Mouse (Mus musculus) splenic B cell, adult 2 months (primary cell): Measurements from ENCODE around the gene Nolc1.

Experiments used
- DNase-seq: peaks from one replicate; pipeline ENCODE4 v3.0.0-alpha.2; 2011; ENCODE audit warnings: low read depth, low spot score
- H3K27me3 ChIP-seq: 2 replicates; pipeline ENCODE4 v1.6.1; 2012; ENCODE audit warnings: mild to moderate bottlenecking, low read length, moderate library complexity, mixed read lengths; ENCODE audit not compliant: control insufficient read depth, poor library complexity, insufficient read depth, severe bottlenecking
- H3K36me3 ChIP-seq: 2 replicates; pipeline ENCODE4 v1.6.1; 2012; ENCODE audit warnings: mild to moderate bottlenecking, low read length, moderate library complexity, mixed read lengths; ENCODE audit not compliant: control insufficient read depth, poor library complexity, insufficient read depth, severe bottlenecking

Nolc1 gene

DNA sequence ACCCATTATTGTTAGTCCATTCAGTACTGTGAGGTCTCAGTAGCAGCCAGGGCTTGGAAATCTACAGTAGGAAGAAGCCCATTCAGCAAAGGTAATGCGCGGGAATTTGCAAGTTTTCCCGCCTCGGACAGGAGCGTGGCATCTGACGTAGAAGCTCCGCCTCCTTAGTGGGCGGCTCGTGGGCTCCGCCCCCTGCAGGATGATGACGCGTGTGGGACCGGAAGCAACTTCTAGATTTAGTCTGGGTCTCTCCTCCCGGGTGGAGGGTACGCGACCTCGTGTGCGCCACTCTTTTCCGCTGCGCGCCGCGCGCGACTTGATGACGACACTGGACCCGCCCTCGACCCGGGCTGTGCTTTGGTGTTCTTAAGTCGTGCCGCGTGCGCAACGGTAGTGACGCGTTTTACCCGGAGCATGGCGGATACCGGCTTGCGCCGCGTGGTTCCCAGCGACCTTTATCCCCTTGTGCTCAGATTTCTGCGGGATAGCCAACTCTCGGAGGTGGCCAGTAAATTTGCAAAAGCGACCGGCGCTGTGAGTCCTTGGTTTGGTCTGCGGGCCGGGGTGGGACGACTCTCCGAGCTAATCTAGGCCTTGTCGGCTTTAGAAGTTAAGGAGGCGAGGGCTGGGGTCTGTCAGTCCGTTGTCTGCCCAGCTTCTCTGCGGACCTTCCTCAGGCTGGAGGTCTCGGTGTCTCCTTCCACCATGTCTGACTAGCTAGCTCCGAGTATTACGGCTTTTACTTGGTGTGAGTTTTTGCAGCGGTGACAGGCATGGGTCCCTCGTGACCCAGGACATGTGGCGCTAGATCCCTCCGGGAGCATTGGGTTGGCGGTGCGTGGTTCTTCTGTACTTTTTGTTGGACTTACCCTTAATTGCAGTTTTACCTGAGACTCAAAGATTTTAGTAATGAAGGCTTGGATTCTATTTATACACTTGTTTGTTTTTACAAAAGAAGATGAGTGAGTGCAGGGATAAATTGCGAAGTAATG is at the start of gene Nolc1:
Gene Nolc1 (plus strand): TSS at position 248 of the 992 bp plus-strand sequence.
- peaks cover 11% of the 10 kb centered on the region for H3K36me3 ChIP-seq
- peak; percentile 100 for DNase-seq
- no peaks in the 10 kb centered on the region for H3K27me3 ChIP-seq

DNA sequence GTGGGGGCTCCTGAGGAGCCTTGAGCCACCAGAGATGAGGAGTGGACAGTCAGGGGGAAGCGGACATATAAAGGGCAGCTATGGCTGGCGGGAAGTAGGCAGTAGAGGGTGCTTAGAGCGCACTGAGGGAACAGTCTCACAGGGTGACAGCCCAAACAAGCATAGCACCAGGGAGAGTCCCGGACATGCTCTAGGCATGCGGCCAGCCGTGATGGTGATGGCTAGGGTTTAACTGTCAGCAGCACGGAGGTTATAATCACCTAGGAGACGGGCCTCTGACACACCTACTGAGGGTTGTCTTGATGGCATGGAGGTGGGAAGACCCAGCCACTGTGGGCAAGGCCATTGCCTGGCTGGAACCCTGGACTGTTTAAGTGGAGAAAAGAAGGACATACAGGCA is 49.1 kb upstream of the Nolc1 start:
- no peaks in the 10 kb centered on the region for H3K27me3 ChIP-seq
- DNase-seq: no peak
- H3K36me3 ChIP-seq: no peaks in the 10 kb centered on the region

DNA sequence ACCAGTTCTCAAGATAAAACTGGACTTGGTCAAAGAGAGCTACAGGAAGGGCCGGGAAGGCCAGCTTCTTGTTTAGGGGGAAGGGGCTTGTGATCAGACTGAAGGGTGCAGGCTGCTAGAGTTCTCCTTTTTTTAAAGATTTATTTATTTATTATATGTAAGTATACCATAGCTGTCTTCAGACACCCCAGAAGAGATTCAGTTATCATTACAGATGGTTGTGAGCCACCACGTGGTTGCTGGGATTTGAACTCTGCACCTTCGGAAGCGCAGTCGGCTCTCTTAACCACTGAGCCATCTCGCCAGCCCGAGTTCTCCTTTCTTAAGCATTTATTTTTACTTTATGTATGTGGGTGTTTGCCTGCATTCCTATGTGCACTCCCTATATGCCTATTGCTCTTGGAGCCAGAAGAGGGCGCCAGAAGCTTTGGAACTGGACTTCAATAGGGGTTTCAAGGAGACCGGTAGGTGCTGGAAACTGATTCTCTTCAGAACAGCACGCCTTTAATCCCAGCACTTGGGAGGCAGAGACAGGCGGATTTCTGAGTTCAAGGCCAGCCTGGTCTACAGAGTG is 46.8 kb upstream of the Nolc1 start:
- peak; percentile 59 for DNase-seq
- Histone ChIP-seq H3K36me3 (peaks cover 4% of the 10 kb centered on the region), H3K27me3 (no peaks in the 10 kb centered on the region)

DNA sequence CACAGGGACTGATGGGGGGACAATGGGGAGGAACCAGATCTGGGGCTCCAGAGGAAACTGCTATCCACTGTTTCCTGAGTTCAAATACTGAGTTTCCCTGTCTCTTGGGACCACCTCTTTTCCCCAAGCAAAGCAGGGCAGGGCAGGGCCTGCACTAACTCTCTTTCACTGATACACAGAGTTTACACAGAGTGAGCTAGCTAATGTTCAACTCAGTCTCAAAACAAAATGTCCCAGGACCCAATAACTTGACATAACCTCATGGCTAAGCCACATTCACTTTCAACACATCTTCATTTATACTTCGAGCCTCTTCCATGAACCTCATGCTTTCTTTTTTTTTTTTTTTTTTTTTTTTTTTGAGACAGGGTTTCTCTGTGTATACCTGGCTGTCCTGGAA is 46.0 kb upstream of the Nolc1 start:
- Histone ChIP-seq H3K36me3 (peaks cover 9% of the 10 kb centered on the region), H3K27me3 (no peaks in the 10 kb centered on the region)
- no peak for DNase-seq

DNA sequence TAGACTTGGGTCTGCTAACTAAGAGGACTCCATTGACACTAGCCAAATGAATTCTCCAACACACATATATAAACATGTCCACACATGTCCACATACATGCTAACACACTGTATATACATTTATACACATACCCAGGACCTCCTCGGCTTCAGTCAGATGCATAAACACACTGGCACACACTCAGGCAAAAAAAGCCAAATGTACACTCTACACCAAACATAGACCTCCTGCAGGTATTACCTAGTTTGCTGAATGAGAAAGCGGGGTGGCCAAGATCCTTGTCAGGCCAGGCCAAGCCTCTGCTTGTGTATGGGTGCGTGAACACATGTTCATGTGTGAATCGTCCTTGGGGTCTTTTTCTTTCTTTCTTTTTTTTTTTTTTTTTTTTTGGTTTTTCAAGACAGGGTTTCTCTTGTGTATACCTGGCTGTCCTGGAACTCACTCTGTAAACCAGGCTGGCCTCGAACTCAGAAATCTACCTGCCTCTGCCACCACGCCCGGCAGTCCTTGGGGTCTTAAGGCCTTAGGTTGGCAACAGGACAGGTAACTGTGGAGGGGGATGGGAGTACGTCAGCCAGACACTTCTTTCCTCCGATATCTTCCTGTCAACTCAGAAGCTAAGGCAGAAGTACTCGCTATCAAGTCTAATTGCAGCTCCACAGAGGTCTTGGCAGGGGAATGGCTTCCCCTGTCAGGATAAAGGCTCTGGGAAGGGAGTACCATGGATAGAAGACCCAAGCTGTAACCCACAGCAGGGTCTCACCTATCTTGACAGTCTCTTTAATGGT is 45.3 kb upstream of the Nolc1 start:
- Histone ChIP-seq H3K27me3 (no peaks in the 10 kb centered on the region), H3K36me3 (peaks cover 13% of the 10 kb centered on the region)
- no peak for DNase-seq

DNA sequence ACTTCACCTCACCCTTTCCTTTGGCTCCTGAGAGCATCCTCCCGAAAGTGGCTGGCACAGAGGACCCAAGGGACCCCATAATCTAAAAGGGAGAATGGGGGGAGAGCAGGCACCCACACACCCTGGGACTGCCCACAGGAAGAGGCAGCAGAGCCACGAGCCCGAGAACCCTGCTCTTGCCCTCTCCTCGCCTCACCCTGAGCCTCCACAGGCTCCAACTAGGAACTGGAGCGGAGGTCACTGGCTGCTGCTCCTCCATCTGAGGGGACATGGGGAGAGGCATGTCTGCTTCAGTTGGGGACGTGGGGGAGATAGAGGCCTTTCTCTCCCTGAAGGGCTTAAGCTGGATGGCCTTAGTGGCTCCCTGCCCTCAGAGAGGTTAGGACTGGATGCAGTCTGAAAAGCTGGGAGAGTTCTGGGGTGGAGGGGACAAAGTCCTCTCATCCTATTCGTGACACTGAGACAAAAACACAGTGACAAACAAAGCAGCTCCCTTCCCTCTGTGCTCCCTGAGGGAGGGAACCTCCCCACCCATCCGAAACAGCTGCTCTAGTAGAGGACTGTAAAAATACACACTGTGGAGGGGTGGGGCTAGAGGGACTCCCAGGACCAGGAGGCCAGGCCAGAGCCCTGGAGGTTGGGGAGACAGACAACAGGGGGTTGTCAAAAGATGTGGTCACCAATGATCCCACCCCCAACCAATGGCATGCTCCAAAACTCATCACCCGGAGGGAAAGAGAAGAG is 43.8 kb upstream of the Nolc1 start:
- no peak for DNase-seq
- Histone ChIP-seq H3K27me3 (no peaks in the 10 kb centered on the region), H3K36me3 (peaks cover 17% of the 10 kb centered on the region)

DNA sequence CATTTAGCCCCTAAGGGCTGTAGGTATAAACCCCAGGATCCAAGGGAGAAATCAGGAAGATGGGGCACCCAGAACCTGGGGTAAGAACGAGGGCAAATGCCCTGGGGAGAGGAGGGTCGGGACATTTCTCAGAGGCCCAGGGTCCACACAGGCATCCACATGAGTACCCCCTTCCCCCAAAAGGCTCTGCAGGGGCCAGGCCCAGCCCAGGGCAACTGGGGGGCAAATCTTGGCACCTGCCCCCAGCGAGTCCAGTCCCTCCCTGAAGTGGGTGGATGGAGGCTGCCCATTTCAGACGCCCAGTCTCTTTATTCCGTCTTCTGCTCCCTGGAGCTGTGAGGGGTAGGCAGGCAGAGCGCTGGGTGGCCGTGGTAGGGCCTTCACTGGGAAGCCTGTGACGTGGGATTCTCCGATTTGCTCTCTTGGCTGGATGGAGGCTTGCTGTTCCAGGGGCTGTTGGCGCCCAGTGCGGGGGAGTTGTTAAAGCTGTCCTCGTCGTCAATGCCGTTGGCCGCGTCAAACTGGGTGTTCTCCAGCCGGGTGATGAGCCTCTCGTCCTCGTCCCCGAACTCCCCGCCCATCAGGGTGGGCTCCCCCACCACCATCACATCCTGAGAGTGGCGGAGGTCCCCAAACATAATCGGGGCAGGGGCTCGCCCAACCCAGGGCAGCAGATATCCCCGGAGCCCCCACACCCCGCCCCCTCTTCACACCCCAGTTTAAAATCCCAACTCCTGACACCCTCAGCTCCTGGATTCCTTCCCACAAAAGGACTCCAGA is 42.7 kb upstream of the Nolc1 start:
- no peak for DNase-seq
- Histone ChIP-seq H3K27me3 (no peaks in the 10 kb centered on the region), H3K36me3 (peaks cover 17% of the 10 kb centered on the region)

DNA sequence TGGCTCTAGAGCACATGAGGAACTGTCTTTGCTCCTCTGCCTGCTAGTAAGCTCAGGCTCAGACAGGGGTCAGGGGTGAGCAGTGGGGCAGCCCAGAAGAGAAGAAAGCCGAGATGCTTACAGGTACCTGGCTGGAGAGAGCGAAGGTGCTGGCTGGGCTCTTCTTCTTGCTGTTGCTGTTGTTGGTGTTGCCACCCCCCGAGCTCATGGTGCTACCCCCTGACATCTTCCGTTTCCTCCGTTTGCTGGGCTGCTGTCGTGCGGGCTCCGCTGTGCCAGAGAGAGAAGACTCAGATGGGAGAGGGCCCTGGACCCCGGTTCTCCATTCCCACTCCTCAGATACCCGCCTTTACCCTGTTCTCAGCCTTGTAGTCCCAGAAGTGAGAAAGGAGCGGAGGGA is 41.8 kb upstream of the Nolc1 start:
- DNase-seq: no peak
- no peaks in the 10 kb centered on the region for H3K27me3 ChIP-seq
- H3K36me3 ChIP-seq: peaks cover 17% of the 10 kb centered on the region

DNA sequence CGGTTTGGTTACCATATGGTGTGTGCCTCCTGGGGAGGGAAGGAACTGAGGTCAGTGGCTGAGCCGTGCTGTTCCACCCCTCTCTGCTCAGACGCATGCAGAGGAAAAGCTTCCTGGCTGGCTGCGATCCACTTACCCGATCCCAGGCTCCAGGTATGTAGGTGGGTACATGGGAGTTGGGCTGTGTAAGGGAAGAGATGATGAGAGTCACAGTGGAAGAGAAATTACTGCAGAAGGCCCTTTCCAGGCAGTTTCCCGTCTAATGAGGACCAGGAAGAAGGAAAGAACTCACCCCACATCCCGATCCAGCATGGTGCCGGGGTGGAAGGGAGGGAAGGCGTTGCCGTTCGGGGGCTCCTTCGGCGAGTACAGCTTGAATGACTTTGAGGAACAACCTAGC is 39.7 kb upstream of the Nolc1 start:
- no peaks in the 10 kb centered on the region for H3K27me3 ChIP-seq
- no peak for DNase-seq

DNA sequence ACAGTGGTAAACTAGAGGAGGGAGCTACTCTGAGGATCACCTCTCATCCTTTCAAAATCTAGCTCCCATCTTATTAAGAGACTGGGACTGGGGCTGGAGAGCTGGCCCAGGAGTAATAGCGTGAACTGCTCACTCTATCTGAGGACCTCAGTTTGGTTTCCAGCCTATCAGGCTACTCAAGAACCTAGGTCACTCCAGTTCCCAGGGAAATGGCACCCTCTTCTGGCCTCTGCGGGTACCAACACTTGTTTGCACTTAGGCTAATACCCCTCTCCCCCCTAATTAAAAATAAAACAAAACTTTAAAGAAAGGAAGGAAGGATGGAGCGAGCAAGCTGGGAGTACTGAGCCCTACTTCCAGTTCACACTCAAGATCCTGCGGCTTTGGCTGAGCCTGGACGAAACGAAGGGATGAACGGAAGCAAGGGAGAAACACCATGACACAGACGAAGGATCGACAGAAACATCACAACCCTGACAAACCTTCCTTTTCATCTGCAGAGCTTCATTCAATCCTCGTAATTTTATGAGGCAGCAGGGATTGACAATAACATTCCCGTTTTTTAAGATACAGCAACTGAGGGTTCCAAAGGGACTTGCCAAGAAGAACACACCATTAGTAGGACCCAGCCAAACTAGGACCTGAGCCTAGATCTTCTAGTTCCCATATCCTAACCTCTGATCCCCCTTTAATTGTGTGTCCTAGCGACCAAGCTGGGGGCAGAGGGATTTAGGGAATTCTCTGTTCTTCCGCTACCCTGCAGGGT is 39.0 kb upstream of the Nolc1 start:
- H3K27me3 ChIP-seq: no peaks in the 10 kb centered on the region
- H3K36me3 ChIP-seq: peaks cover 17% of the 10 kb centered on the region
- DNase-seq: peak; percentile 42

More for the DNA sequence above, 39.7 kb upstream of the Nolc1 start:
- H3K36me3 ChIP-seq: peaks cover 17% of the 10 kb centered on the region

DNA sequence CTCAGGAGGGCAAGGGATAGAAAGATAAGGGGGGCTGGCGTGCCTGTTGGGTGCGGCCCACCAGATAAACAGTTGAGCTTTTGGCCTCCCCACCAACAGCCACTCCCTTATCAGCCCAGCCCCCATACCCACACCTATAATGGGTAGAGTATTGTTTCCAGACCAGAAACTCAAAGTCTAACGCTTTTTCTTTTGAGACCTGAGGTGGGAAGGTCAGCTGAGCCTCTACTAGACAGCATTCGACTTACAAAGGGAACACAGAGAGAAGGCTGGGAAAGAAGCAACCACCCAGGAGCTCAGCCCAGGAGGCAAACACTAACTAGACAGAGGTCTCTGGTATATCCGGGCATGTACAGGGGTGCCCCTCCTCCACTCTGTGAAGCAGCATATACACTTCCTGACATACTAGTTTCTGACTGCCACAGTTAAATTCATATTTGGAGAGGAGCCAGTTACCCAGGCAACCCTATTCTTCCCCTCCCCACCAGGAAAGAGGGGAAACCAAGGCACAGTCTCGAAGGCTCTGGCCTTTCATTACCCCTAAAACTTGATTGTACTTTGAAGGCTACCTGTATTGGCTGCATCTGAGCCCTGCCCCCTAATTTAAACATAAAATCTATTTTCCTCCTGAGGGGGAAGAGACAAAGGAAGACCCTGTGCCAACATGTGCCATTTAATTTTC is 38.3 kb upstream of the Nolc1 start:
- Histone ChIP-seq H3K36me3 (peaks cover 17% of the 10 kb centered on the region), H3K27me3 (no peaks in the 10 kb centered on the region)
- peak; percentile 45 for DNase-seq

DNA sequence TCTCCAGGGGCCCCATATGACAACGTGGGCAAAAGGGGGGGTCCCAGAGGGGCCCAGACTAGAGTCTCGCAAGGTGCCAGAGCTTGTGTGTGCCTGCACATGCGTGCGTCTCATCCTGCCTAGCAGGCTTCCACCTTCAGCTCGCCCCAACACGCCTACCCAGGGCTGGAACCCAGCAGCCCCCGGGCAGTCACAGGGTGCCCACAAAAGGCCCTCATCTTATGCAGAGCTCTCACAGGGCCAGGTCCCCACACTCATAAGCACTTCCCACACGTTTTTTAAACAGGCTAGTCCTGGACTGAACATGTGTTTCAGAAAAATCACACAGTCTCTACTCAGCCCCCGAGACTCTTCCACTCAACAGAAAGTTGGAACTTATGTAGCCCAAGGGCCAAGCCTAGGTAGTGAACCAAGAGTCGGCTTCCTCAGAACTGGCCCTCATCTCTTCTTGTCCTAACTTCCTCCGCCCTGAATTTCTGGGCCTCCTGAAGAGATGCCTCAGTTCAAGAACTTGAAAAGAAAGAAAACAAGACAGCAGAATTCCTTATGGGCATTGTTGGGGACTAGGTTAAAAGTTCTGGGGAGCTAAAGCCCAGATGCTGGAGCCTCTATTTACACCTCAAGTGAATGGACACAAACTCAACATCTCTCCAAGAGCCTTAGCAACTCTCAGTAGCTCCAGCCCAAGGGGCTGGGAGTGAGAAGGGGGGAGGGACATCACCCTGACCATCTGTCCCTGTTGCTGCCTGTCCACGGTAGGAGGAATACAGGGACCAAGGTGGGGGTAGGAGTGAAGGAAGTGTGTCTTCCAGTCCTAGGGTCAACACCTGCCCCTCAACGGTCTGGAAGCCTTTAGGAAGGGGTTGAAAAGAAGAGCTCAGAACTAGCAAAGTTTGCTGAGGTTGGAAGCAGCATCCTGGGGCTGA is 37.5 kb upstream of the Nolc1 start:
- Histone ChIP-seq H3K27me3 (no peaks in the 10 kb centered on the region), H3K36me3 (peaks cover 14% of the 10 kb centered on the region)
- no peak for DNase-seq
